Mouse (Mus musculus): ENCODE measurements around the gene Ube2n. TPM values are rescaled to one million over a fixed set of nuclear protein-coding genes. Genes with fewer than 3 reads are reported as not detected.

Ube2n gene
- polyA plus RNA-seq, 1 experiment, result 17.5 TPM

- Histone ChIP-seq H3K36me3 (ENCODE audit: control insufficient read depth, insufficient read depth, low read length) (no peaks in the 10 kb centered on the region), H3K4me1 (ENCODE audit: control insufficient read depth, insufficient read depth, insufficient read length, low read length) (peaks cover 8% of the 10 kb centered on the region), H3K27ac (ENCODE audit: insufficient read depth, low read depth, low read length) (peak overlapping the region; percentile 76), H3K27me3 (ENCODE audit: control insufficient read depth, insufficient read depth, low read length) (no peaks in the 10 kb centered on the region), H3K4me3 (ENCODE audit: low read depth, low read length) (peak overlapping the region; percentile 75)
- no peak for TF ChIP-seq CTCF (IDR thresholded peaks at IDR 0.05; ENCODE audit: extremely low read depth, insufficient read length, insufficient replicate concordance, low read depth, low read length)
- under 1% methylated on average over 65 of the region's 65 CpGs for WGBS
Observed at GRCm38 (mm10) chr10:95562859-95563841, 48.2 kb downstream of the Ube2n start.

- Histone ChIP-seq H3K27me3 (ENCODE audit: control insufficient read depth, insufficient read depth, low read length) (no peaks in the 10 kb centered on the region), H3K27ac (ENCODE audit: insufficient read depth, low read depth, low read length) (peak within 1 kb of the TSS; percentile 76), H3K4me3 (ENCODE audit: low read depth, low read length) (peak within 1 kb of the TSS; percentile 75), H3K36me3 (ENCODE audit: control insufficient read depth, insufficient read depth, low read length) (no peaks in the 10 kb centered on the region), H3K4me1 (ENCODE audit: control insufficient read depth, insufficient read depth, insufficient read length, low read length) (peaks cover 7% of the 10 kb centered on the region)
- 2% methylated on average over 71 of the region's 97 CpGs for WGBS
- TF ChIP-seq CTCF (IDR thresholded peaks at IDR 0.05; ENCODE audit: extremely low read depth, insufficient read length, insufficient replicate concordance, low read depth, low read length) (no peak), POLR2A (IDR thresholded peaks at IDR 0.05; ENCODE audit: low read depth, low read length) (peak; percentile 83)
Observed at GRCm38 (mm10) chr10:95563851-95564845, 49.2 kb downstream of the Ube2n start, which contains the start of gene Nudt4. Gene Nudt4 (minus strand): TSS chr10:95564146.

- Histone ChIP-seq H3K4me1 (ENCODE audit: control insufficient read depth, insufficient read depth, insufficient read length, low read length) (peaks cover 3% of the 10 kb centered on the region; the same call in 1 of the 2 replicates), H3K27ac (ENCODE audit: insufficient read depth, low read depth, low read length) (no peak overlapping the region), H3K27me3 (ENCODE audit: control insufficient read depth, insufficient read depth, low read length) (no peaks in the 10 kb centered on the region), H3K4me3 (ENCODE audit: low read depth, low read length) (no peak overlapping the region), H3K36me3 (ENCODE audit: control insufficient read depth, insufficient read depth, low read length) (no peaks in the 10 kb centered on the region)
- 74% methylated on average over 14 of the region's 14 CpGs for WGBS
- TF ChIP-seq CTCF (IDR thresholded peaks at IDR 0.05; ENCODE audit: extremely low read depth, insufficient read length, insufficient replicate concordance, low read depth, low read length) (peak; percentile 11; the same call in 1 of the 2 replicates), POLR2A (IDR thresholded peaks at IDR 0.05; ENCODE audit: low read depth, low read length) (no peak)
Observed at GRCm38 (mm10) chr10:95565156-95565854, 50.4 kb downstream of the Ube2n start.

GRCm38 (mm10) chr10:95566786-95567185 is 51.8 kb downstream of the Ube2n start:
- WGBS, result 77% methylated on average over 3 of the region's 3 CpGs

GRCm38 (mm10) chr10:95567550-95567949 is 52.6 kb downstream of the Ube2n start:
- WGBS, result 83% methylated on average over 5 of the region's 5 CpGs
- no peak overlapping the region for H3K4me3 ChIP-seq (ENCODE audit: low read depth, low read length)
- no peak overlapping the region for H3K27ac ChIP-seq (ENCODE audit: insufficient read depth, low read depth, low read length)
- peaks cover 3% of the 10 kb centered on the region; the same call in 1 of the 2 replicates for H3K4me1 ChIP-seq (ENCODE audit: control insufficient read depth, insufficient read depth, insufficient read length, low read length)
- TF ChIP-seq CTCF (IDR thresholded peaks at IDR 0.05; ENCODE audit: extremely low read depth, insufficient read length, insufficient replicate concordance, low read depth, low read length) (no peak), POLR2A (IDR thresholded peaks at IDR 0.05; ENCODE audit: low read depth, low read length) (no peak)
- no peaks in the 10 kb centered on the region for H3K36me3 ChIP-seq (ENCODE audit: control insufficient read depth, insufficient read depth, low read length)
- no peaks in the 10 kb centered on the region for H3K27me3 ChIP-seq (ENCODE audit: control insufficient read depth, insufficient read depth, low read length)

More at GRCm38 (mm10) chr10:95566786-95567185, 51.8 kb downstream of the Ube2n start:
- H3K36me3 ChIP-seq (ENCODE audit: control insufficient read depth, insufficient read depth, low read length), result no peaks in the 10 kb centered on the region
- H3K27ac ChIP-seq (ENCODE audit: insufficient read depth, low read depth, low read length), result no peak overlapping the region
- no peaks in the 10 kb centered on the region for H3K27me3 ChIP-seq (ENCODE audit: control insufficient read depth, insufficient read depth, low read length)
- H3K4me3 ChIP-seq (ENCODE audit: low read depth, low read length), result no peak overlapping the region
- H3K4me1 ChIP-seq (ENCODE audit: control insufficient read depth, insufficient read depth, insufficient read length, low read length), result peaks cover 3% of the 10 kb centered on the region; the same call in 1 of the 2 replicates
- no peak for TF ChIP-seq POLR2A (IDR thresholded peaks at IDR 0.05; ENCODE audit: low read depth, low read length)
- no peak for TF ChIP-seq CTCF (IDR thresholded peaks at IDR 0.05; ENCODE audit: extremely low read depth, insufficient read length, insufficient replicate concordance, low read depth, low read length)

GRCm38 (mm10) chr10:95568016-95568415 is 53.1 kb downstream of the Ube2n start:
- WGBS, result 84% methylated on average over 6 of the region's 6 CpGs
- Histone ChIP-seq H3K4me3 (ENCODE audit: low read depth, low read length) (no peak overlapping the region), H3K36me3 (ENCODE audit: control insufficient read depth, insufficient read depth, low read length) (no peaks in the 10 kb centered on the region), H3K4me1 (ENCODE audit: control insufficient read depth, insufficient read depth, insufficient read length, low read length) (peaks cover 3% of the 10 kb centered on the region; the same call in 1 of the 2 replicates), H3K27ac (ENCODE audit: insufficient read depth, low read depth, low read length) (no peak overlapping the region), H3K27me3 (ENCODE audit: control insufficient read depth, insufficient read depth, low read length) (no peaks in the 10 kb centered on the region)
- TF ChIP-seq POLR2A (IDR thresholded peaks at IDR 0.05; ENCODE audit: low read depth, low read length), result no peak
- TF ChIP-seq CTCF (IDR thresholded peaks at IDR 0.05; ENCODE audit: extremely low read depth, insufficient read length, insufficient replicate concordance, low read depth, low read length), result no peak

Measured in small intestine, adult 2 months (tissue).